24 mouse cellular contexts compared by ENCODE assay signal in genomic region chr15:78713751-78714150, GRCm38 (mm10). TPM values are rescaled to one million over a fixed set of nuclear protein-coding genes. Genes with fewer than 3 reads are reported as not detected.
DNase-seq lines count a peak whose midpoint lies in the region; ATAC-seq and TF ChIP-seq lines count a peak whose summit lies in the region.
"Had no signal": no experiment of that assay in that cellular context is flagged by ENCODE, and none has a peak within 500 bp of the region (broad histone marks: within the 10 kb centered on the region; RNA-seq: fewer than 3 reads in every experiment).

No protein-coding gene starts in this region.

- peaks cover 8% of the 10 kb centered on the region; the same call in 1 of the 2 replicates for H3K27me3 ChIP-seq in forebrain, embryonic 15.5 days
- peaks cover 50% of the 10 kb centered on the region for H3K27me3 ChIP-seq in forebrain, embryonic 11.5 days (ENCODE audit: control insufficient read depth, insufficient read depth, low read length)
- H3K27me3 ChIP-seq in forebrain, embryonic 16.5 days (replicated peaks; ENCODE audit: control insufficient read depth, insufficient read depth, low read length) = peaks cover 7% of the 10 kb centered on the region; the same call in 1 of the 2 replicates
- peaks cover 95% of the 10 kb centered on the region for H3K27me3 ChIP-seq in limb, embryonic 10.5 days (ENCODE audit: low read depth, poor library complexity, severe bottlenecking)

- WGBS in forebrain, embryonic 15.5 days = 62% methylated on average over 7 of the region's 7 CpGs
- WGBS in forebrain, embryonic 11.5 days = 85% methylated on average over 7 of the region's 7 CpGs
- 75% methylated on average over 7 of the region's 7 CpGs for WGBS in forebrain, embryonic 16.5 days
- WGBS in limb, embryonic 10.5 days = 83% methylated on average over 7 of the region's 7 CpGs

- H3K36me3 ChIP-seq in forebrain, embryonic 15.5 days = no peaks in the 10 kb centered on the region
- no peaks in the 10 kb centered on the region for H3K36me3 ChIP-seq in forebrain, embryonic 11.5 days (ENCODE audit: control insufficient read depth, insufficient read depth, low read length)
- no peaks in the 10 kb centered on the region for H3K36me3 ChIP-seq in forebrain, embryonic 16.5 days (ENCODE audit: control insufficient read depth, insufficient read depth)
- no peaks in the 10 kb centered on the region for H3K36me3 ChIP-seq in limb, embryonic 10.5 days
- H3K36me3 ChIP-seq: embryonic facial prominence, embryonic 12.5 days; midbrain, embryonic 10.5 days; neural tube, embryonic 12.5 days; stomach, embryonic 15.5 days had no signal

- no peak for DNase-seq in forebrain, embryonic 11.5 days (ENCODE audit: low spot score)
- no peak for DNase-seq in layer of hippocampus, adult 2 months (ENCODE audit: low spot score in 2 of 2)
- DNase-seq in layer of hippocampus, postnatal 36 days = no peak
- peak; percentile 68 for DNase-seq in brain, adult 2 months (ENCODE audit: low read depth, low spot score)
- no peak for DNase-seq in limb, embryonic 10.5 days (ENCODE audit: low spot score)
- DNase-seq: cerebellum, adult 11 months; cerebellum, postnatal 14 days; gastrocnemius, postnatal 14 days; heart, adult 11 months; liver, postnatal 0 days; right cerebral cortex, adult 18-20 months; right cerebral cortex, postnatal 4 days; thymus, postnatal 25 days had no signal

- H3K9ac ChIP-seq in forebrain, embryonic 15.5 days (replicated peaks) = no peak overlapping the region
- no peak overlapping the region for H3K9ac ChIP-seq in forebrain, embryonic 11.5 days (ENCODE audit: low read length)
- peak overlapping the region; percentile 22; the same call in 1 of the 2 replicates for H3K9ac ChIP-seq in forebrain, embryonic 16.5 days (replicated peaks; ENCODE audit: low read depth, low read length)
- H3K9ac ChIP-seq: embryonic facial prominence, embryonic 12.5 days; liver, postnatal 0 days; stomach, embryonic 15.5 days had no signal

- no peak overlapping the region for H3K4me2 ChIP-seq in forebrain, embryonic 15.5 days (replicated peaks)
- H3K4me2 ChIP-seq in forebrain, embryonic 11.5 days (ENCODE audit: low read depth, low read length, severe bottlenecking) = no peak overlapping the region
- H3K4me2 ChIP-seq in forebrain, embryonic 16.5 days (ENCODE audit: low read length) = 0 out of 2 replicates have a peak overlapping the region, but pooled peaks have one; percentile 3
- H3K4me2 ChIP-seq: heart, embryonic 11.5 days; liver, embryonic 11.5 days; stomach, embryonic 15.5 days had no signal

- TF ChIP-seq CTCF in layer of hippocampus, adult 2 months (conservative IDR thresholded peaks at IDR 0.05) = no peak

- peaks cover 77% of the 10 kb centered on the region for H3K4me1 ChIP-seq in forebrain, embryonic 15.5 days
- H3K4me1 ChIP-seq in forebrain, embryonic 11.5 days (replicated peaks; ENCODE audit: control insufficient read depth, insufficient read depth, low read length) = peaks cover 22% of the 10 kb centered on the region
- peaks cover 67% of the 10 kb centered on the region for H3K4me1 ChIP-seq in forebrain, embryonic 16.5 days (replicated peaks; ENCODE audit: control insufficient read depth, insufficient read depth, low read length)
- H3K4me1 ChIP-seq in limb, embryonic 10.5 days = peaks cover 27% of the 10 kb centered on the region

- H3K9me3 ChIP-seq in forebrain, embryonic 15.5 days = no peaks in the 10 kb centered on the region
- no peaks in the 10 kb centered on the region for H3K9me3 ChIP-seq in forebrain, embryonic 11.5 days (ENCODE audit: control insufficient read depth, low read length)
- H3K9me3 ChIP-seq in forebrain, embryonic 16.5 days (ENCODE audit: control insufficient read depth, low read length) = no peaks in the 10 kb centered on the region
- no peaks in the 10 kb centered on the region for H3K9me3 ChIP-seq in limb, embryonic 10.5 days (replicated peaks)
- H3K9me3 ChIP-seq: embryonic facial prominence, embryonic 12.5 days; midbrain, embryonic 10.5 days; neural tube, embryonic 12.5 days; stomach, embryonic 15.5 days had no signal

- H3K4me3 ChIP-seq in forebrain, embryonic 15.5 days = no peak overlapping the region
- H3K4me3 ChIP-seq in forebrain, embryonic 11.5 days (ENCODE audit: low read depth, low read length) = no peak overlapping the region
- H3K4me3 ChIP-seq in layer of hippocampus, adult 2 months = peak overlapping the region; percentile 56
- no peak overlapping the region for H3K4me3 ChIP-seq in forebrain, embryonic 16.5 days (replicated peaks; ENCODE audit: low read length)
- no peak overlapping the region for H3K4me3 ChIP-seq in limb, embryonic 10.5 days
- H3K4me3 ChIP-seq: embryonic facial prominence, embryonic 12.5 days; stomach, embryonic 15.5 days had no signal

- no peak for ATAC-seq in forebrain, embryonic 15.5 days (replicated peaks)
- no peak for ATAC-seq in forebrain, embryonic 11.5 days (replicated peaks; ENCODE audit: low FRiP score)
- no peak for ATAC-seq in forebrain, embryonic 16.5 days
- ATAC-seq: intestine, postnatal 0 days; liver, postnatal 0 days; lung, postnatal 0 days had no signal

- peak overlapping the region; percentile 24 for H3K27ac ChIP-seq in forebrain, embryonic 15.5 days (replicated peaks)
- no peak overlapping the region for H3K27ac ChIP-seq in forebrain, embryonic 11.5 days (ENCODE audit: low read depth, low read length)
- peak overlapping the region; percentile 93 for H3K27ac ChIP-seq in layer of hippocampus, adult 2 months
- H3K27ac ChIP-seq in forebrain, embryonic 16.5 days (ENCODE audit: low read length) = no peak overlapping the region
- H3K27ac ChIP-seq in limb, embryonic 10.5 days = no peak overlapping the region
- H3K27ac ChIP-seq: embryonic facial prominence, embryonic 12.5 days; midbrain, embryonic 10.5 days; neural tube, embryonic 12.5 days; stomach, embryonic 15.5 days had no signal

RNA-seq across cellular contexts. Expression of gene Elfn2, which starts 4.8 kb away (rescaled TPM):
- polyA plus RNA-seq in forebrain, embryonic 15.5 days (2015; fragmentation: Nextera tagmentation; extraction: Ambion mirVana) = 6.2 and 6.8 TPM in 2 replicates
- polyA plus RNA-seq in forebrain, embryonic 11.5 days (2014; fragmentation: Nextera tagmentation; extraction: Ambion mirVana) = 0.08 and 0.20 TPM in 2 replicates
- 100 to 1,000 TPM; 202 to 204 TPM for total RNA-seq in layer of hippocampus, adult 2 months (2021)
- 100 to 1,000 TPM; 181 to 207 TPM for total RNA-seq in layer of hippocampus, postnatal 36 days (2021)
- 6.4 and 8.2 TPM in 2 replicates for polyA plus RNA-seq in forebrain, embryonic 16.5 days (2015; fragmentation: Nextera tagmentation; extraction: Ambion mirVana)
- polyA plus RNA-seq in limb, embryonic 10.5 days (2016; fragmentation: Nextera tagmentation; extraction: Ambion mirVana) = not detected in 2 replicates
- polyA plus RNA-seq: heart, embryonic 11.5 days; limb, embryonic 11.5 days; liver, embryonic 11.5 days; liver, postnatal 0 days had no signal

RNA-seq across cellular contexts. Expression of gene Mfng, which starts 59.5 kb away (rescaled TPM):
- polyA plus RNA-seq in forebrain, embryonic 15.5 days (2015; fragmentation: Nextera tagmentation; extraction: Ambion mirVana) = 77.9 and 85.9 TPM in 2 replicates
- 108 and 113 TPM in 2 replicates for polyA plus RNA-seq in forebrain, embryonic 11.5 days (2014; fragmentation: Nextera tagmentation; extraction: Ambion mirVana)
- 1 to 10 TPM; 4.4 to 4.7 TPM for total RNA-seq in layer of hippocampus, adult 2 months (2021)
- total RNA-seq in layer of hippocampus, postnatal 36 days (2021) = 1 to 10 TPM; 5.4 to 6.2 TPM
- polyA plus RNA-seq in forebrain, embryonic 16.5 days (2015; fragmentation: Nextera tagmentation; extraction: Ambion mirVana) = 58.1 and 67.0 TPM in 2 replicates
- 11.1 and 13.1 TPM in 2 replicates for polyA plus RNA-seq in limb, embryonic 10.5 days (2016; fragmentation: Nextera tagmentation; extraction: Ambion mirVana)

Comparison
In these comparisons a context has a peak if more than half of its experiments do, and no peak if none do; other contexts are left out.
1. H3K27ac ChIP-seq: peak in forebrain, embryonic 15.5 days (single experiment) and layer of hippocampus, adult 2 months (single experiment); none in forebrain, embryonic 11.5 days (single experiment), forebrain, embryonic 16.5 days (single experiment) and limb, embryonic 10.5 days (single experiment).